Comparison of ENCODE assay signal across 37 mouse cellular contexts in genomic region chr11:63094496-63094895, GRCm38 (mm10). TPM values are rescaled to one million over a fixed set of nuclear protein-coding genes. Genes with fewer than 3 reads are reported as not detected.
"Had no signal": no experiment of that assay in that cellular context is flagged by ENCODE, and none has a peak within 500 bp of the region (broad histone marks: within the 10 kb centered on the region; RNA-seq: fewer than 3 reads in every experiment).

No protein-coding gene starts in this region.

- H3K27me3 ChIP-seq: embryonic facial prominence, embryonic 12.5 days; embryonic facial prominence, embryonic 13.5 days; embryonic facial prominence, embryonic 15.5 days; forebrain, embryonic 12.5 days; forebrain, embryonic 13.5 days; forebrain, embryonic 15.5 days had no signal

- H3K4me1 ChIP-seq: forebrain, embryonic 10.5 days; forebrain, embryonic 12.5 days; forebrain, embryonic 13.5 days; forebrain, embryonic 15.5 days had no signal

- ATAC-seq: forebrain, embryonic 13.5 days; forebrain, embryonic 14.5 days; forebrain, embryonic 15.5 days; forebrain, embryonic 16.5 days; forebrain, postnatal 0 days had no signal

- H3K36me3 ChIP-seq: embryonic facial prominence, embryonic 10.5 days; embryonic facial prominence, embryonic 12.5 days; embryonic facial prominence, embryonic 13.5 days; embryonic facial prominence, embryonic 15.5 days; forebrain, embryonic 10.5 days; forebrain, embryonic 12.5 days; forebrain, embryonic 15.5 days had no signal

- H3K4me3 ChIP-seq: embryonic facial prominence, embryonic 10.5 days; embryonic facial prominence, embryonic 12.5 days; embryonic facial prominence, embryonic 13.5 days; embryonic facial prominence, embryonic 15.5 days; erythroblast, embryonic 14.5 days; forebrain, embryonic 10.5 days; forebrain, embryonic 12.5 days; forebrain, embryonic 13.5 days; forebrain, embryonic 15.5 days; gastrocnemius, adult 2 months; heart, adult 2 months had no signal

- DNase-seq: cerebellum, adult 2 months; cerebellum, adult 8-10 months; cerebellum, adult 9-10 months; cerebellum, adult 9-11 months; cerebellum, postnatal 10 days; cerebellum, postnatal 14 days; cerebellum, postnatal 25 days; cerebellum, postnatal 36 days; embryo, embryonic 11 days; forebrain, postnatal 0 days; gastrocnemius, adult 2 months; gastrocnemius, postnatal 10 days; gastrocnemius, postnatal 14 days; gastrocnemius, postnatal 25 days; gastrocnemius, postnatal 36 days; heart, adult 18-20 months; heart, adult 2 months had no signal

- H3K9me3 ChIP-seq: embryonic facial prominence, embryonic 10.5 days; embryonic facial prominence, embryonic 12.5 days; embryonic facial prominence, embryonic 13.5 days; embryonic facial prominence, embryonic 15.5 days; forebrain, embryonic 10.5 days; forebrain, embryonic 12.5 days; forebrain, embryonic 13.5 days; forebrain, embryonic 15.5 days had no signal

- H3K4me2 ChIP-seq: embryonic facial prominence, embryonic 12.5 days; embryonic facial prominence, embryonic 13.5 days; embryonic facial prominence, embryonic 15.5 days; forebrain, embryonic 12.5 days; forebrain, embryonic 13.5 days; forebrain, embryonic 15.5 days had no signal

- H3K9ac ChIP-seq: embryonic facial prominence, embryonic 12.5 days; embryonic facial prominence, embryonic 13.5 days; embryonic facial prominence, embryonic 15.5 days; forebrain, embryonic 12.5 days; forebrain, embryonic 13.5 days; forebrain, embryonic 15.5 days; forebrain, postnatal 0 days had no signal

- H3K27ac ChIP-seq: embryonic facial prominence, embryonic 10.5 days; embryonic facial prominence, embryonic 12.5 days; embryonic facial prominence, embryonic 13.5 days; embryonic facial prominence, embryonic 15.5 days; forebrain, embryonic 10.5 days; forebrain, embryonic 12.5 days; forebrain, embryonic 13.5 days; forebrain, embryonic 15.5 days; gastrocnemius, adult 2 months; heart, adult 2 months had no signal

RNA-seq across cellular contexts. Expression of gene Tekt3, which starts 33.0 kb away (rescaled TPM):
- total RNA-seq: common myeloid progenitor, adult 5-6 weeks; gastrocnemius, adult 18-20 months; gastrocnemius, adult 2 months; gastrocnemius, adult 8-10 months; gastrocnemius, postnatal 10 days; gastrocnemius, postnatal 14 days; gastrocnemius, postnatal 25 days; gastrocnemius, postnatal 36 days; gastrocnemius, postnatal 4 days; granulocyte monocyte progenitor cell, adult 5-6 weeks; heart, adult 18-20 months; heart, adult 2 months had no signal
- polyA plus RNA-seq: cerebellum, adult 2 months; cortical plate, adult 2 months; embryonic facial prominence, embryonic 10.5 days; embryonic facial prominence, embryonic 11.5 days; embryonic facial prominence, embryonic 13.5 days; erythroblast, embryonic 14.5 days; forebrain, embryonic 10.5 days; forebrain, embryonic 11.5 days; forebrain, embryonic 12.5 days; forebrain, embryonic 13.5 days; forebrain, embryonic 14.5 days; forebrain, embryonic 15.5 days; forebrain, embryonic 16.5 days; frontal cortex, adult 2 months; heart, adult 2 months had no signal

RNA-seq across cellular contexts. Expression of gene Pmp22, which starts 34.3 kb away (rescaled TPM):
- total RNA-seq: common myeloid progenitor, adult 5-6 weeks; granulocyte monocyte progenitor cell, adult 5-6 weeks had no signal
